Mouse (Mus musculus): ENCODE data around the gene Rbx1.
"Not testable (repeated sequence)": the region's sequence is repeated elsewhere in the genome, so short reads cannot be mapped to it uniquely, and the experiment has no call there.

Rbx1 gene

DNA sequence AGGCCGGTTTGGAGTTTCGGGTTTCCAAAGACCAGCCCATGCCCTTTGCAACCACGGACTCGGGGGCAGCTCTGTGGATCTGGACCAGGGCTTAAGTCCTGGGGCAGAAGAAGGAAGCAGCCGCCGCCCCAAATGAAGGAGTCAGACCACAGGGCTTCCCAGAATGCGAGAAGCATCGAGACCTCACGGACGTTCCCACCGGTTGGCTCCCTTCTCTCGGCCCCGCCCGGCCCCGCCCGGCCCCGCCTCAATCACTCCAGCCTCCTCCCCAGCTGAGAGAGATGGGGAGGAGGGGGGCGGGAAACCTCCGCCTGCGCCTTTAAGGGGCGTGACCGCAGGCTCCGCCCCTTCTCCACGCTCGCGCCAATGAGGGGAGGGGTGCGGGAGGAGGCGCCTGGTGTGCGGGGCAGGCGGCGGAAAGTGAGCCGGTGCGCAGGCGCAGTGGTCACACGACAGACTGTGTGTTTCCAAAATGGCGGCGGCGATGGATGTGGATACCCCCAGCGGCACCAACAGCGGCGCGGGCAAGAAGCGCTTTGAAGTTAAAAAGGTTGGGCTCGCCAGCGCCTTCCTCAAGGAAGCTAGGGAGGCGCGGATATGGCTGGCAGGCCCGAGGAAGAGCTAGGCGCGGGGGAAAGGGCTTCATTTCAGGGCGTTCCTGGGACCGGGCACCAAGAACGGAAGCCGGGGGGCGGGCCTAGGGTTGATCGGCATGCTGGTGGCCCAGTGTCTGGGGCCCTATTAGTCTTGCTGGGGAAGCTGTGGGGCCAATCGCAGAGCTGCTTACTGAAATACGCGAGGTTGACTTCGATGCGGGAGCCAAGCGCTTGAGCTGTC, at the start of gene Rbx1:
Rbx1 (plus strand) TSS at position 396 of the 837 bp plus-strand sequence.
- DNase-seq (ENCODE audit: low spot score) = peak; percentile 98

DNA sequence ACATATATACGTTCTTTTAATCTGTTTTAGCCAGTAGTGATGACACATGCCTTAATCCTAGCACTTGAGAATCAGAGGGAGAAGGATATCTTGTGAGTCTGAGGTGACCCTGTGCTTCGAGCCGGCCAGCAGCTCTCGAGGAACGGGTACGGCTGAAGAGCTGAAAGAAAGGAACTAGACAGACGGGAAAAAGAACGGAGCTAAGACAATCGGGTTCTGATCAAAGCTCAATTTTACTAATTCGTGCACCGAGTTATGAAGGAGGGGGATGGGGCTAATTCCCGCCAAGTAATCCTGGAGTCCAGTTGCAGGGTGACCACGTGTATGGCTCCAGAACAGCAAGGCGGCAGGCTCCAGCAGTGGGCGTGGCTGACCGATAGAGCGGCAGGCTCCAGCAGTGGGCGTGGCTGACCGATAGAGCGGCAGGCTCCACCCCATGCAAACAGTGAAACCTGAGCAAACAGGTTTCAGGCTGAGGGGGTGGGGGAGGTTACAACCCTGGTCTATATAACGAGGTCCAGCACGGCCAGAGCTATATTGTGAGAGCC, 49.3 kb upstream of the Rbx1 start:
- peak; percentile 54 for DNase-seq (ENCODE audit: low spot score)

DNA sequence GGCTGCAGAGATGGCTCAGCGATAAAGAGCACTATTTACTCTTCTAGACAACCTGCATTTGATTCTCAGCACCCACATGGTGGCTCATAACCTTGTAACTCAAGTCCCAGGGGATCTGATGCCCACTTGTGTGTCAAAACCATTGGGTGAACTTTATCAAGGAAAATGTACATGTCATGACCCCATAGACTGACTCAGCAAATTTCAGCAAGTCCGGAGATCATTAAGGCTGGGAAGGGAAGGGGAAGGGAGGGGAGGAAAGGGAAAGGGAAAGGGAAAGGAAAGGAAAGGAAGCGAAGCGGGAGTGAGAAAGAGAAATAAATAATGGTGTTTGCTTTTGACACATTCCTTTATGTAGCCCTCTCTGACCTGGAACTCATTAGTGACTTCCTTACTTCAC, 48.0 kb upstream of the Rbx1 start:
- no peak for DNase-seq (ENCODE audit: low spot score)

GRCm38 (mm10) chr15:81421454-81421853, 44.6 kb upstream of the Rbx1 start:
- DNase-seq (ENCODE audit: low spot score) = no peak

DNA sequence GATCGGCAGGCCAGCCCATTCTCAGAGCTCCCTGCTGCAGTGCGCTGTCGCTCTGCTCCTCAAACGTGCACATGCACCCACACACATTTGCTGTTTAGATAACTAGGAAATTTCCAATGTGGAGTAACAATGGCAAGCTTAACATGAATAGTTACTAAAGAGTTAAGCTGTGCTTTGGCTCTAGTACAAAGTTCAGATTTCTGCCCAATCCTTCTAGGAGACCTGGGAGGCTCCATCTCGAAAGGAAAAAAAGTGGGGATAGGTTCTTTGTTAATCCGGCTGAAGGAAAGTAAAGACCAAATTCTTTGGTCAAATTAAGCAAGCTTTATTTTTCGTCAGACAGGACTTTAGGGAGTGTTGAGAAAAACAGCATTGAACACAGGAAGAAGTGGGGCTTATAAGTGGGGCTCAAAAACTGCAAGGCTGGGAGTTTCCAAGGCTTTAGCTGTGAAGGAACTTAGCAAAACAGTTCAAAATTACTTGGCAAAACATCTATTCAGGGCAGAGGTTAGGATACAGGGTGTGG, 43.9 kb upstream of the Rbx1 start:
- DNase-seq (ENCODE audit: low spot score) = no peak

- DNase-seq (ENCODE audit: low spot score) = no peak
Measured at GRCm38 (mm10) chr15:81425311-81425710, 40.8 kb upstream of the Rbx1 start.

DNA sequence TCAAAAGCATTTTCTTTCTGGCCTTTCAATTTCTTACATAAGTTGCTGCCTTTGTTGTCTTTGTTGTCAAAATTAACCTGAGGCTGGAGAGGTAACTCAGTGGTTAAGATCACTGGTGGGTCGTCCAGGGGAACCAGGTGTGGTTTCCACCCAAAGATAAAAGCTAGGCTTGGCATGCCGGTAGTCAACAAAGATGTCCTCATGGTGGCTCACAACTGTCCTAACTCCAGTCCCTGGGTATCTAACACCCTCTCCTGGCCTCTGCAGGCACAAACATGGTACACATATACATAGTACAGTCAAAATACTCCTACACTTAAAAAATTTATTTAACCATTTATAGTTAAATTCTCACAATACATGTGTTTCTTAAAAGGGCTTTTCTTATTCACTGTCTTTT, 38.1 kb upstream of the Rbx1 start:
- DNase-seq (ENCODE audit: low spot score) = no peak

GRCm38 (mm10) chr15:81431195-81431594, 34.9 kb upstream of the Rbx1 start:
- DNase-seq (ENCODE audit: low spot score) = no peak

GRCm38 (mm10) chr15:81438345-81438744, 27.8 kb upstream of the Rbx1 start:
- DNase-seq (ENCODE audit: low spot score) = no peak

- DNase-seq (ENCODE audit: low spot score) = no peak
Measured at GRCm38 (mm10) chr15:81439236-81439635, 26.9 kb upstream of the Rbx1 start.

- DNase-seq (ENCODE audit: low spot score) = no peak
Measured at GRCm38 (mm10) chr15:81448463-81448862, 17.6 kb upstream of the Rbx1 start.

GRCm38 (mm10) chr15:81461523-81461922, 4.6 kb upstream of the Rbx1 start:
- no peak for DNase-seq (ENCODE audit: low spot score)

GRCm38 (mm10) chr15:81465016-81465660, 958 bp upstream of the Rbx1 start:
- no peak for DNase-seq (ENCODE audit: low spot score)

GRCm38 (mm10) chr15:81466738-81467113, 630 bp downstream of the Rbx1 start:
- DNase-seq (ENCODE audit: low spot score) = no peak

- no peak for DNase-seq (ENCODE audit: low spot score)
Measured at GRCm38 (mm10) chr15:81470735-81471134, 4.6 kb downstream of the Rbx1 start.

DNA sequence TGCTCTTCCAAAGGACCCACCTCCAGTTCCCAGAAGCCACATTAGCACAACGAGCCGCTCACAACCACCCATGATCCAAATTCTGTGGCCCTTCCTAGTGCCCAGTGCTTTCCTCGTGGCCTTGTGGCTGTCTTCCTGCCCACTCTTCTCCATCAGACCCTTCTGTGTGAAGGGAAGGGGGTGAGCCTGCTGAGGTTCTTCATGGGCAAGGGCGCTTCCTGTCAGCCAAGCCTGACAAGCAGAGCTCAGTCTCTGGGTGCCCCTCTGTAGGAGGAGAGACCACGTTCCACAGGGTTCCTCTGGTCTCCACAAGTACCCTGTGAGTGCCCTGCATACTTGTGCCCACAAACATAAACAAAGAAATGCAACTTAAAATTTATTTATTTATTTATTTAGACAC, 6.2 kb downstream of the Rbx1 start:
- DNase-seq (ENCODE audit: low spot score) = no peak

GRCm38 (mm10) chr15:81475654-81476053, 9.6 kb downstream of the Rbx1 start:
- DNase-seq (ENCODE audit: low spot score) = no peak

DNA sequence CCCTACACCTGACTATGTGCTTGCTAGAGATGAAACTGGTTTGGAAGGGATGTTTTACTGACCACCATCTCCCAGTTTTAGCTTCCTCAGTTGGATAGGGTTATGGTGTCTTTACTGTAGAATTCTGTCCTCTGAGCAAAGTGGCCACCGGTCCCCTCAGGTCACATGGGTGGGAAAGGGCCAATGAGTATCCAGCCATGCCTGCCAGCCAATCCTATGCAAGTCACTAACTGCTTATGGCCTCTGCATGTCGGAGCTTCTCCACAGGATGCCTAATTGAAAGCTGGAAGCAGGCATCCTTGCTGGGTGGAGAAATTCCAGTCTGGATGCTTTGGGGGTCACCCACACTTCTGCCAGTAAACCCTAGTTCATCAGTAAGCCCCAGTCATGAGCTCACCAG, 10.5 kb downstream of the Rbx1 start:
- DNase-seq (ENCODE audit: low spot score) = no peak

DNA sequence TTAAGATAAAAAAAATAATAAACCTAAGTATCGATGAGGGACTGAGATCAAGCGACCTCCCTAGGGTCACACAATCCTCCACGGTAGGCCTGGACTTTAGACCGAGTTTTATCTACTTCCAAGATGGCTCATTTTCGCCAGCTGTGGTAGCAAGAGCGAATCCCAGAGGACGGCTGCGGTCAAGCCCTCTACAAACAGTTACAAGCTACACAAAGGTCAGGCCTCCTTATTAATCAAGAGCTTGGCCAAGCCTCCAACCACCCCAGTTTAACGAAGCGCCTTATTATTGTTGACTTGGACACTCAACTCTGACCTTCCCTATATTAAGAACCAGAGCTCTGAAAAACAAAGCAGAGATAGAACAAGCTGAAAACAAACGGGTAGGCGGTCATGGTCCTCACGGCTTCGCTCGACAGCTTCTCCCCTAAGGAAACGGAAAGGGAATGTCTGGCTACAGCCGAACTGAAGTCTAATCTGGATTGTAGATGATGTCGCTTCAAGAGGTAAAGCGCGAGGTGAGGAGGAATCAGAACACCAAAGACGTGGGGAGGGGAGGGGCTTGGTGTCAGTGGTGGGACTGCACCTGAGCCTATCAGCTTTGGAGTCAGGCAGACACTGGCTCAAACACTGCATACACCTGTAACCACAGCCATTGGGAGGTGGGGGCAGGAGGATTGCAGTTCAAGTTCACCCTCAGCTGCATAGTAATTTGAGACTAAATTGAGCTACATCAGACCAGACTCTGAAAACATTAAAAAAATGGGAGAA, 13.5 kb downstream of the Rbx1 start:
- DNase-seq (ENCODE audit: low spot score) = no peak

- DNase-seq (ENCODE audit: low spot score) = not testable (repeated sequence)
Measured at GRCm38 (mm10) chr15:81480284-81480683, 14.2 kb downstream of the Rbx1 start.

DNA sequence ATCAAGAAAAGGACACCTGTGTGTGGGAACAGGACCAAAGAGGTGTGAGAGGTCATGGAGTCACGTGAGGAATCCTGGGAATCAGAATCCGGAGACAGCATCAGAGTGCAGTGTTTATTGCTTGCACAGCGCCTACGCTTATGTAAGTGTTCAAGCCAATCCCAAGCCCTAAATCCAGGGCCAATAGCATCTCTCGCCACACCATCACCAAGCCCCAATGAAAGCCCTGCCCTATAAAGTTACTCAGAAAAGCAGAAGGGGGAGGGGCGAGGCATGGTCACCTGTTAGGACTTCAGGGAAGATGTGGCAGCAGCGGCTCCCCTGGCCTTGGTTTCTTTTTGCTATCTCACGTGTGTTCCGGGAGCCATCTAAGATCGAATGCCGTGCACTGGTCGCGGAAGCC, 14.9 kb downstream of the Rbx1 start:
- no peak for DNase-seq (ENCODE audit: low spot score)

- DNase-seq (ENCODE audit: low spot score) = no peak
Measured at GRCm38 (mm10) chr15:81482966-81483365, 16.9 kb downstream of the Rbx1 start.
